Mouse (Mus musculus): ENCODE data around the gene Gpr153. TPM values are rescaled to one million over a fixed set of nuclear protein-coding genes. Genes with fewer than 3 reads are reported as not detected.

The Gpr153 gene
- polyA plus RNA-seq, 1 experiment from 2014 or later, result 19.3 TPM

DNA sequence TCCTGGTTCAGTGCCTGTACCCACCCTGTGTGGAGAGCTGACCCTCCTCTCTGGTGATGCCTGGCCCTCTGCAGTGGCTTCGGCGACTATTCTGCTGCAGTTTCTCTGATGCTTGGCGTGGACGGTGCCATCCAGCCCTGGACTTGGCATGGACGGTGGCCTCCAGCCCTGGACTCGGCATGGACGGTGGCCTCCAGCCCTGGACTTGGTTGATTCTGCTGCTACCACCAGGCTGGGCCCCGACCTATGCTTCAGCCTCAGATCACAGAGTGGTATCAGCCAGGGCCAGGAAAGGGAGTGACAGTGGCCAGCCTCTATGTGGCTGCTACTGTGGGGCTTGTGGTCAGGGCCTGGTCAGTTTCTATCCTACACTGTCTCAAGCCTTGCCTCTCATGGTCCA, 30.1 kb upstream of the Gpr153 start:
- Histone ChIP-seq H3K4me2 (ENCODE audit: low read depth, low read length) (no peak overlapping the region), H3K27ac (ENCODE audit: low read depth, low read length) (no peak overlapping the region), H3K4me1 (ENCODE audit: control insufficient read depth, insufficient read depth, low read length) (0 out of 2 replicates have a peak, but pooled peaks cover 9% of the 10 kb centered on the region), H3K9ac (replicated peaks; ENCODE audit: low read depth, low read length) (no peak overlapping the region), H3K27me3 (ENCODE audit: control insufficient read depth, insufficient read depth, low read length) (no peaks in the 10 kb centered on the region), H3K4me3 (ENCODE audit: low read depth, low read length) (no peak overlapping the region), H3K9me3 (ENCODE audit: control insufficient read depth, low read length) (no peaks in the 10 kb centered on the region), H3K36me3 (ENCODE audit: control insufficient read depth, insufficient read depth, low read length) (no peaks in the 10 kb centered on the region; the same call in 1 of the 2 replicates)
- 95% methylated on average over 8 of the region's 8 CpGs for WGBS
- no peak for ATAC-seq (ENCODE audit: low read depth)

DNA sequence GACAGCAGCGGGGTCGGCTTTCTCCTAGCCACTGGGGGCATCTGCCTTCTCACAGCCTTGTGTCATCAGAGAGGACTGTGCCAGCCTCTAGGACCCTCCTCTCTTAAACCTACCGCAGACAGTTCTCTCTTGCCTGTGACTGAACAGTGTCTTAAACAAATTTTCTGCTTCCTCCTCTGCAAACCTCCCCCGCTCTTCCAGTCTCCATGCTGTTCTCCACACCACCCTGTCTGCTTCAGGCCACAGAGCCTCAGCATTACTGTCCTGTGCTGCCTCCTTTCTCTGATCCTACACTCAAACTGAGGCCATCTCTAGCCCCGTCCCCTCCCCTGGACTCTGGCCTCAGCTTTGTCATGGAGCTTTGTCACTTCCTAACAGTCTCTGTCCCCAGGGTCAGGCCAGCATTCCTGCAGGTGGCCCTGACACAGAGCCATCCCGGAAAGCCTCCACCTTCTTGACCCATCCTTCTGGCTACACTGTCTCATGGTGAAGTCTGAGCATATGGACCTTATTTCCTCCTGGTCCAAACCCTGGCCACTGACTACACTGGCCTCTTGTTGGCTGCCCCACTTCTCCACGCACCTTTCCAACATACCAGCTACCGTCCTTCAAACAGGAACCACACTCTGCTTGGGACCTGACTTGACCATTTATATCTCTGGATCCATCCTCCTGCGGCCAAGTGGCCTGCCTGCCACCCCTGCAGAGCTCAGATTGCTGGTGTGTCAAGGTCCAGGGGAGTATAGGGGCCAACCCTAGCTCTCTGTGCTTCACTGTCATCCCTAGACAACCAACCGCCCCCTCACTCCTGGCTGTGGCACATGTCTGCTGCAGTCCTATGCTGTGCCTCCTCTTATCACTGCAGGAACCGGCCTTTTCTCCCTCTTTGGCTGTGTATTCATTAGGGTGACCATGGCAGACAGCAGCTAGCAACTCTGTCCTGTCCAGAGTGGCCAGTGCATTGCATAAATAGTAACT, 29.2 kb upstream of the Gpr153 start:
- H3K4me2 ChIP-seq (ENCODE audit: low read depth, low read length), result no peak overlapping the region
- H3K27me3 ChIP-seq (ENCODE audit: control insufficient read depth, insufficient read depth, low read length), result no peaks in the 10 kb centered on the region
- no peak for ATAC-seq (ENCODE audit: low read depth)
- no peaks in the 10 kb centered on the region for H3K9me3 ChIP-seq (ENCODE audit: control insufficient read depth, low read length)
- 0 out of 2 replicates have a peak, but pooled peaks cover 9% of the 10 kb centered on the region for H3K4me1 ChIP-seq (ENCODE audit: control insufficient read depth, insufficient read depth, low read length)
- H3K9ac ChIP-seq (replicated peaks; ENCODE audit: low read depth, low read length), result no peak overlapping the region
- WGBS, result 87% methylated on average over 11 of the region's 11 CpGs
- H3K27ac ChIP-seq (ENCODE audit: low read depth, low read length), result no peak overlapping the region
- H3K4me3 ChIP-seq (ENCODE audit: low read depth, low read length), result no peak overlapping the region
- H3K36me3 ChIP-seq (ENCODE audit: control insufficient read depth, insufficient read depth, low read length), result no peaks in the 10 kb centered on the region

DNA sequence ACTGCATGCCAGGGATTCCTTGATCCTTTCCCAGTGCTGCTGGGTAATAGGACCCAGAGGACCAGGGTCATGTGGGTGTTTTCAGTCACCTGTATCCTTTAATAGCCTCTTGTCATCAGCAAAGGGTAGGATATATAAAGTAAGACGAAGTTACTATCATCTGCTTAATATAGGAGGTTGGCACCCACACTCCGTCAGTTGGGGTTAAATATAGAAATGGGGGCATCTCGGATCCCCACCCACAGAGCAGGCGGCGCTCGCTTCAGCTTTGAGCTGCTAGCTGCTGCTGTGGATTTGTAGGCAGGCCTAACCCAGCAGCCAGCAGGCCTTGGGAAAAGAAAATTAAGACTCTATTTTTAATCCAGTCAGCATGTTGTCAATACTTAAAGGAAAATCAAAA, 28.0 kb upstream of the Gpr153 start:
- Histone ChIP-seq H3K27ac (ENCODE audit: low read depth, low read length) (peak overlapping the region; percentile 39; the same call in 1 of the 2 replicates), H3K4me1 (ENCODE audit: control insufficient read depth, insufficient read depth, low read length) (0 out of 2 replicates have a peak, but pooled peaks cover 9% of the 10 kb centered on the region), H3K4me3 (ENCODE audit: low read depth, low read length) (no peak overlapping the region), H3K9me3 (ENCODE audit: control insufficient read depth, low read length) (no peaks in the 10 kb centered on the region), H3K4me2 (ENCODE audit: low read depth, low read length) (no peak overlapping the region), H3K27me3 (ENCODE audit: control insufficient read depth, insufficient read depth, low read length) (no peaks in the 10 kb centered on the region), H3K9ac (replicated peaks; ENCODE audit: low read depth, low read length) (no peak overlapping the region), H3K36me3 (ENCODE audit: control insufficient read depth, insufficient read depth, low read length) (no peaks in the 10 kb centered on the region)
- no peak for ATAC-seq (ENCODE audit: low read depth)
- 71% methylated on average over 6 of the region's 6 CpGs for WGBS

DNA sequence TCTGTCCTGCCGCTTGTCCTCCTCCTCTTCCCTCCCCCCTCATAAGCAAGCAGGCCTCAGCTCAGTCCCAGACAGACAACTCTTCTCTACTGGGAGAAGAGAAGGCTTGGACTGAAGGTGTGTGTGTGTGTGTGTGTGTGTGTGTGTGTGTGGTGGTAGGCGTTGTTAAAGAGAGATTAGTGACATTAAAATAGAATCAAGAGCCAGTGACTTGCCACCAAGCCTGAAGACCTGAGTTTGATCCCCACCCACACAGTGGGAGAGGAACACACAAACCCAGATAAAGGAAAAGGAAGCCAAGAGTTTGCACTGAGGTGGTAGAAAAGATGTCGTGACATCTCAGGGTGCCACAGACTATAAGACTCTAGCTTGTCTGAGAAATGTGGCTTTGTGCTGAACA, 26.8 kb upstream of the Gpr153 start:
- no peak overlapping the region for H3K4me3 ChIP-seq (ENCODE audit: low read depth, low read length)
- H3K36me3 ChIP-seq (ENCODE audit: control insufficient read depth, insufficient read depth, low read length), result no peaks in the 10 kb centered on the region
- no peak overlapping the region for H3K9ac ChIP-seq (replicated peaks; ENCODE audit: low read depth, low read length)
- no peaks in the 10 kb centered on the region for H3K27me3 ChIP-seq (ENCODE audit: control insufficient read depth, insufficient read depth, low read length)
- no peak for ATAC-seq (ENCODE audit: low read depth)
- 96% methylated on average over 3 of the region's 3 CpGs for WGBS
- no peak overlapping the region for H3K27ac ChIP-seq (ENCODE audit: low read depth, low read length)
- H3K4me1 ChIP-seq (ENCODE audit: control insufficient read depth, insufficient read depth, low read length), result 0 out of 2 replicates have a peak, but pooled peaks cover 9% of the 10 kb centered on the region
- no peaks in the 10 kb centered on the region for H3K9me3 ChIP-seq (ENCODE audit: control insufficient read depth, low read length)
- no peak overlapping the region for H3K4me2 ChIP-seq (ENCODE audit: low read depth, low read length)

DNA sequence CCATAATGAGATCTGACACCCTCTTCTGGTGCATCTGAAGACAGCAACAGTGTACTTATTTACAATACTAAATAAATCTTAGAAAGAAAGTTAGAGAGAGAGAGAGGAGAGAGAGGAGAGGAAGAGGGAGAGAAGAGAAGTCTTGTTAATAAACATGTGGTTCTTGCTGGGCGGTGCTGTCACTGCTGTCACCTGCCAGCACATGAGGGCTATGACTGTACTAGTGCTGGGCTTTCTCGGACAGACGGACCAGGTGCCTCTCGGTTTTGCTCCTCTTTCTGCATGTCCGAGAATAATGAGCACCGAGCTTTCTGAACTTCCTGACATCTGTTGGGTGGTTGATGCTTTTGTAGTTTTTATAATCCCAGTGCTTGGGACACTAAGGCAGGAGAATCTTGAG, 23.4 kb upstream of the Gpr153 start:
- Histone ChIP-seq H3K4me2 (ENCODE audit: low read depth, low read length) (no peak overlapping the region), H3K36me3 (ENCODE audit: control insufficient read depth, insufficient read depth, low read length) (no peaks in the 10 kb centered on the region), H3K9me3 (ENCODE audit: control insufficient read depth, low read length) (no peaks in the 10 kb centered on the region), H3K4me1 (ENCODE audit: control insufficient read depth, insufficient read depth, low read length) (0 out of 2 replicates have a peak, but pooled peaks cover 4% of the 10 kb centered on the region), H3K4me3 (ENCODE audit: low read depth, low read length) (no peak overlapping the region), H3K9ac (replicated peaks; ENCODE audit: low read depth, low read length) (no peak overlapping the region), H3K27me3 (ENCODE audit: control insufficient read depth, insufficient read depth, low read length) (no peaks in the 10 kb centered on the region), H3K27ac (ENCODE audit: low read depth, low read length) (no peak overlapping the region)
- 90% methylated on average over 6 of the region's 6 CpGs for whole genome bisulfite sequencing
- no peak for ATAC-seq (ENCODE audit: low read depth)

DNA sequence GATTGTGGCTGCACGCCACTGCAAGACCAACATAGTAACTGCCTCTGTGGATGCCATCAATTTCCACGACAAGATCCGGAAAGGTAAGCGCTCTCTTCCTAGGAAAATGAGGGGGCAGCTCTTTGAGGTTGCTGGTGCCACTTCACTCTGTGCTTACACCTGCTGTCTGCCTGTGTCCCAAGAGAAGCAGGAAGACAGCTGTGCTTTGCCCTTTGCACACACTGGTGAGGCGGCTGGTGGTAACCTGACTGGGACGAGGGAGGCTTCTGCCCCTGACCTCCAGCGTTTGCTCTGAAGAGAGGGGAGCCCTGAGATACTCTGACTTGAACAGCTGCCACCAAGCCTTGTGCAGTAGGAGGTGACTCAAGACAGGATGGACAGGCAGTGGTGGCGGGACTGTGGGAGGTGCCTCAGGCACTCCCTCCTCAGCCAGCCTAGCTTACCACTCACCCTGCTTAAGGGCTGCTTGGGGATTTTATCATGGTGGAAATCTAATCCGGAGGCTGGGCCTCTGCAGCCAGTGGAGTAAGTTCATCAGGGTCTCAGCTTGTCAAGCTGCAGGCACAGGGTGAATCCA, 20.8 kb upstream of the Gpr153 start:
- ATAC-seq (ENCODE audit: low read depth), result no peak
- Histone ChIP-seq H3K27ac (ENCODE audit: low read depth, low read length) (no peak overlapping the region), H3K36me3 (ENCODE audit: control insufficient read depth, insufficient read depth, low read length) (no peaks in the 10 kb centered on the region), H3K4me1 (ENCODE audit: control insufficient read depth, insufficient read depth, low read length) (no peaks in the 10 kb centered on the region), H3K9me3 (ENCODE audit: control insufficient read depth, low read length) (no peaks in the 10 kb centered on the region), H3K4me2 (ENCODE audit: low read depth, low read length) (no peak overlapping the region), H3K4me3 (ENCODE audit: low read depth, low read length) (no peak overlapping the region), H3K27me3 (ENCODE audit: control insufficient read depth, insufficient read depth, low read length) (no peaks in the 10 kb centered on the region), H3K9ac (replicated peaks; ENCODE audit: low read depth, low read length) (no peak overlapping the region)
- 78% methylated on average over 9 of the region's 9 CpGs for WGBS

DNA sequence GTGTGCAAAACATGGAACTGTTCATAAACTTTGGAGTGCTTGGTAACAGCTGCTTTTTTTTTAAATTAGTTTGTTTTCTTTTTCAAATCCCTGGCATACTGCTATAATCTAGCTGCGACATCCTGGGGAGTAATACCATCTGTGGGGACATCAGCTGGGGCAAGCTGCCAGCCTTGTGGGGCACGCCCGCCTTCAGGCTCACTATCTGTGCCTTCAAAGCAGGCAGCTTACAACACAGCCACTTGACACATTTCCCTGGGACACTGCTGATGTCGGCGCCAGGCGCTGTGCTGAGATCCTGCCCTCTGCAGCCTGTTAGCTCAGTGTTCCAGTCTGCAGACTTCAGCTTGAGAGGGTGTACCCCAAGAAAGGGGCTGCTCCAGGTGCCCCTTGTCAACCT, 17.0 kb upstream of the Gpr153 start:
- H3K4me2 ChIP-seq (ENCODE audit: low read depth, low read length), result no peak overlapping the region
- no peak overlapping the region for H3K9ac ChIP-seq (replicated peaks; ENCODE audit: low read depth, low read length)
- H3K9me3 ChIP-seq (ENCODE audit: control insufficient read depth, low read length), result no peaks in the 10 kb centered on the region
- no peak overlapping the region for H3K4me3 ChIP-seq (ENCODE audit: low read depth, low read length)
- no peak overlapping the region for H3K27ac ChIP-seq (ENCODE audit: low read depth, low read length)
- H3K27me3 ChIP-seq (ENCODE audit: control insufficient read depth, insufficient read depth, low read length), result no peaks in the 10 kb centered on the region
- no peak for ATAC-seq (ENCODE audit: low read depth)
- 60% methylated on average over 6 of the region's 6 CpGs for WGBS
- no peaks in the 10 kb centered on the region for H3K36me3 ChIP-seq (ENCODE audit: control insufficient read depth, insufficient read depth, low read length)
- no peaks in the 10 kb centered on the region for H3K4me1 ChIP-seq (ENCODE audit: control insufficient read depth, insufficient read depth, low read length)

DNA sequence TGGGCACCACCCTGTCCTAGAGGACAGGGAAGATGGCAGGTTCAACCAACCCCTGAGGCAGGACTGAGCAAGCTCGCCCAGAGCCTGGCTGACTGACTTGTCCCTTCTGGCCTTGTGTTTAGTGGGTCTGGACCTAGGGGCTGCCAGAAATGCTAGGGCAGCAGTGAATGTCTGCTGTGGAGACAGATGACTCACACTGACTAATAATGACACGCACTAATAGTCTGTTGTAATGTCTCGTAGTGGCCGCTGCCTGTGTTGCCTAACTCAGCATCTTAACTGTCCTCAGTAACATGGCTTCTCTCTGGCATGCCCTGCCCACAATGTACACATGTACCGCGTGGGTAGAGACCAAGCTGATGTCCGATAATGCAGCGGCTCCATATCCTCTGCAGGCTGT, 13.6 kb upstream of the Gpr153 start:
- no peak overlapping the region for H3K4me3 ChIP-seq (ENCODE audit: low read depth, low read length)
- 0 out of 2 replicates have a peak, but pooled peaks cover 4% of the 10 kb centered on the region for H3K4me1 ChIP-seq (ENCODE audit: control insufficient read depth, insufficient read depth, low read length)
- H3K4me2 ChIP-seq (ENCODE audit: low read depth, low read length), result no peak overlapping the region
- no peaks in the 10 kb centered on the region for H3K36me3 ChIP-seq (ENCODE audit: control insufficient read depth, insufficient read depth, low read length)
- no peaks in the 10 kb centered on the region for H3K27me3 ChIP-seq (ENCODE audit: control insufficient read depth, insufficient read depth, low read length)
- no peaks in the 10 kb centered on the region for H3K9me3 ChIP-seq (ENCODE audit: control insufficient read depth, low read length)
- no peak overlapping the region for H3K27ac ChIP-seq (ENCODE audit: low read depth, low read length)
- no peak for ATAC-seq (ENCODE audit: low read depth)
- WGBS, result 93% methylated on average over 8 of the region's 8 CpGs
- H3K9ac ChIP-seq (replicated peaks; ENCODE audit: low read depth, low read length), result no peak overlapping the region

DNA sequence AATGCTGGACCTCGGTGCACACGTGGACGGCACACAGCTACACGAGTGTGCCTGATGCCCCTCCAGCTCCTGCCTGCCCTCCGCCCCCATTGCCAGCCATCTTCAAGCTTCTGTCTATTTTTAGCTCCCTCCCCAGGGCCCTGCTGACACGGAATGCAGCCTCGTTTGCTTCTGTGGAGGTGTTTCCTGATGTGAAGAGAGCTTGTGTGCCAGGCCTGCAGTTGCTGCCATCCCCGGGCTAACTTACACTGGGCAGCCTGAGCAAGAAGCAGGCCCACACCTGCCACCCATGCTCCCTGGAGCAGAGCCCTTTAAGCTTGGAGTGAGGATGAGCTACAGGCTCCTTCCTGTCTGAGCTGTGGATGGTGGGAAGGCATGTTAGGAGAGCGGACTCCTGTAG, 11.8 kb upstream of the Gpr153 start:
- no peak overlapping the region for H3K9ac ChIP-seq (replicated peaks; ENCODE audit: low read depth, low read length)
- no peaks in the 10 kb centered on the region for H3K9me3 ChIP-seq (ENCODE audit: control insufficient read depth, low read length)
- no peaks in the 10 kb centered on the region for H3K27me3 ChIP-seq (ENCODE audit: control insufficient read depth, insufficient read depth, low read length)
- H3K27ac ChIP-seq (ENCODE audit: low read depth, low read length), result no peak overlapping the region
- no peak for ATAC-seq (ENCODE audit: low read depth)
- WGBS, result 77% methylated on average over 9 of the region's 9 CpGs
- H3K4me3 ChIP-seq (ENCODE audit: low read depth, low read length), result no peak overlapping the region
- H3K4me1 ChIP-seq (ENCODE audit: control insufficient read depth, insufficient read depth, low read length), result 0 out of 2 replicates have a peak, but pooled peaks cover 4% of the 10 kb centered on the region
- H3K36me3 ChIP-seq (ENCODE audit: control insufficient read depth, insufficient read depth, low read length), result no peaks in the 10 kb centered on the region
- no peak overlapping the region for H3K4me2 ChIP-seq (ENCODE audit: low read depth, low read length)

Data from neural tube, embryonic 14.5 days (tissue).